Comparison of ENCODE assay signal across 7 mouse cellular contexts in genomic region chr6:136531792-136532230, GRCm38 (mm10). TPM values are rescaled to one million over a fixed set of nuclear protein-coding genes. Genes with fewer than 3 reads are reported as not detected.
DNase-seq lines count a peak whose midpoint lies in the region; ATAC-seq and TF ChIP-seq lines count a peak whose summit lies in the region.

No protein-coding gene starts in this region.

- peaks cover 55% of the 10 kb centered on the region for H3K4me1 ChIP-seq in erythroblast, embryonic 14.5 days (ENCODE audit: control insufficient read depth)
- peaks cover 40% of the 10 kb centered on the region for H3K4me1 ChIP-seq in hindbrain, embryonic 10.5 days (replicated peaks)
- H3K4me1 ChIP-seq in liver, embryonic 14.5 days (replicated peaks; ENCODE audit: control insufficient read depth in 2 of 2, insufficient read depth in 2 of 2, low read length in 1 of 2) = peaks cover 22 to 38% of the 10 kb centered on the region in 2 experiments

- peaks cover 22% of the 10 kb centered on the region for H3K36me3 ChIP-seq in erythroblast, embryonic 14.5 days (ENCODE audit: control insufficient read depth)
- H3K36me3 ChIP-seq in hindbrain, embryonic 10.5 days = peaks cover 24% of the 10 kb centered on the region
- no peaks in the 10 kb centered on the region for H3K36me3 ChIP-seq in liver, embryonic 14.5 days (replicated peaks; ENCODE audit: control insufficient read depth, insufficient read depth, low read depth)

- peak overlapping the region; percentile 47 for H3K9ac ChIP-seq in liver, embryonic 14.5 days (replicated peaks)

- H3K9me3 ChIP-seq in erythroblast, embryonic 14.5 days (ENCODE audit: control insufficient read depth, low read length) = no peaks in the 10 kb centered on the region
- peaks cover 9% of the 10 kb centered on the region for H3K9me3 ChIP-seq in hindbrain, embryonic 10.5 days
- H3K9me3 ChIP-seq in liver, embryonic 14.5 days (ENCODE audit: control insufficient read depth, low read length) = no peaks in the 10 kb centered on the region

- DNase-seq in CD4-positive, CD25-positive, alpha-beta regulatory T cell, adult 2 months (ENCODE audit: low read depth, low spot score) = peak; percentile 76
- peak; percentile 62 for DNase-seq in ES-CJ7 (ENCODE audit: low read depth, low spot score)
- DNase-seq in hindbrain, embryonic 10.5 days (ENCODE audit: low spot score) = no peak
- DNase-seq in liver, embryonic 14.5 days (ENCODE audit: low read depth in 3 of 3, low spot score in 3 of 3) = peak in 1 of 3 experiments; percentile 20
- peak; percentile 22 for DNase-seq in neural tube, embryonic 10.5 days (ENCODE audit: extremely low spot score, low spot score)
- DNase-seq in right cerebral cortex, postnatal 4 days = no peak

- TF ChIP-seq CTCF in liver, embryonic 14.5 days (IDR thresholded peaks at IDR 0.05; ENCODE audit: low read depth) = no peak

- ATAC-seq in liver, embryonic 14.5 days (ENCODE audit: insufficient read depth) = peak; percentile 45

- H3K27me3 ChIP-seq in erythroblast, embryonic 14.5 days (ENCODE audit: control insufficient read depth) = no peaks in the 10 kb centered on the region
- no peaks in the 10 kb centered on the region for H3K27me3 ChIP-seq in hindbrain, embryonic 10.5 days (ENCODE audit: insufficient read depth, poor library complexity, severe bottlenecking)
- H3K27me3 ChIP-seq in liver, embryonic 14.5 days (ENCODE audit: control insufficient read depth, insufficient read depth, low read length) = no peaks in the 10 kb centered on the region

- no peak for TF ChIP-seq EP300 in liver, embryonic 14.5 days (IDR thresholded peaks at IDR 0.05; ENCODE audit: low read depth)

- H3K27ac ChIP-seq in hindbrain, embryonic 10.5 days = peak overlapping the region; percentile 92
- H3K27ac ChIP-seq in liver, embryonic 14.5 days = peak overlapping the region; percentile 55

- 59% methylated on average over 7 of the region's 7 CpGs for WGBS in hindbrain, embryonic 10.5 days
- 8% methylated on average over 7 of the region's 7 CpGs for WGBS in liver, embryonic 14.5 days (ENCODE audit: insufficient replicate concordance)

- peak overlapping the region; percentile 63 for H3K4me2 ChIP-seq in liver, embryonic 14.5 days (ENCODE audit: low read depth)

- H3K4me3 ChIP-seq in erythroblast, embryonic 14.5 days (replicated peaks) = peak overlapping the region; percentile 56
- H3K4me3 ChIP-seq in hindbrain, embryonic 10.5 days = 0 out of 2 replicates have a peak overlapping the region, but pooled peaks have one; percentile 13
- H3K4me3 ChIP-seq in liver, embryonic 14.5 days (ENCODE audit: insufficient read depth in 1 of 2, low read depth in 2 of 2, low read length in 2 of 2) = peak overlapping the region; percentile 29 to 45

RNA-seq across cellular contexts. Expression of gene Atf7ip, which starts 25.8 kb away (rescaled TPM):
- 3.8 and 4.7 TPM in 2 replicates for polyA plus RNA-seq in erythroblast, embryonic 14.5 days (2012)
- polyA plus RNA-seq in hindbrain, embryonic 10.5 days (2016; fragmentation: Nextera tagmentation; extraction: Ambion mirVana) = 41.8 and 47.2 TPM in 2 replicates
- polyA plus RNA-seq in liver, embryonic 14.5 days (2012; rRNA removed) = 5.8 and 7.2 TPM in 2 replicates
- 14.2 TPM in 2 replicates for polyA plus RNA-seq in liver, embryonic 14.5 days (2014; fragmentation: Nextera tagmentation; extraction: Ambion mirVana)

Comparison
In these comparisons a context has a peak if more than half of its experiments do, and no peak if none do; other contexts are left out.
1. DNase-seq: peak in CD4-positive, CD25-positive, alpha-beta regulatory T cell, adult 2 months (single experiment), ES-CJ7 (single experiment) and neural tube, embryonic 10.5 days (single experiment); none in hindbrain, embryonic 10.5 days (single experiment) and right cerebral cortex, postnatal 4 days (single experiment).
2. Peak in every context shown above with its lines, with median percentiles within 50 percentile points of each other: H3K4me3 ChIP-seq.